Mouse (Mus musculus) mouse embryonic stem cell (cell line): ENCODE measurements around the gene Wnt1.
"Not testable (repeated sequence)": the region's sequence is repeated elsewhere in the genome, so short reads cannot be mapped to it uniquely, and the experiment has no call there.

Experiments
- in situ Hi-C, 2 experiments: fragments of 300-500 bp; cut with MboI; formaldehyde crosslinking; loops; 1 replicate in 1 of 2; 3 replicates in 1 of 2; pipeline ENCODE4 v1.14.3; 2019 to 2020; ENCODE audit warnings: low sequenced_read_pairs in 2 of 2, low pct_unique_long_range_greater_than_20kb in 1 of 2, mixed read lengths in 1 of 2; ENCODE audit not compliant: unreplicated experiment in 1 of 2

The Wnt1 gene

DNA sequence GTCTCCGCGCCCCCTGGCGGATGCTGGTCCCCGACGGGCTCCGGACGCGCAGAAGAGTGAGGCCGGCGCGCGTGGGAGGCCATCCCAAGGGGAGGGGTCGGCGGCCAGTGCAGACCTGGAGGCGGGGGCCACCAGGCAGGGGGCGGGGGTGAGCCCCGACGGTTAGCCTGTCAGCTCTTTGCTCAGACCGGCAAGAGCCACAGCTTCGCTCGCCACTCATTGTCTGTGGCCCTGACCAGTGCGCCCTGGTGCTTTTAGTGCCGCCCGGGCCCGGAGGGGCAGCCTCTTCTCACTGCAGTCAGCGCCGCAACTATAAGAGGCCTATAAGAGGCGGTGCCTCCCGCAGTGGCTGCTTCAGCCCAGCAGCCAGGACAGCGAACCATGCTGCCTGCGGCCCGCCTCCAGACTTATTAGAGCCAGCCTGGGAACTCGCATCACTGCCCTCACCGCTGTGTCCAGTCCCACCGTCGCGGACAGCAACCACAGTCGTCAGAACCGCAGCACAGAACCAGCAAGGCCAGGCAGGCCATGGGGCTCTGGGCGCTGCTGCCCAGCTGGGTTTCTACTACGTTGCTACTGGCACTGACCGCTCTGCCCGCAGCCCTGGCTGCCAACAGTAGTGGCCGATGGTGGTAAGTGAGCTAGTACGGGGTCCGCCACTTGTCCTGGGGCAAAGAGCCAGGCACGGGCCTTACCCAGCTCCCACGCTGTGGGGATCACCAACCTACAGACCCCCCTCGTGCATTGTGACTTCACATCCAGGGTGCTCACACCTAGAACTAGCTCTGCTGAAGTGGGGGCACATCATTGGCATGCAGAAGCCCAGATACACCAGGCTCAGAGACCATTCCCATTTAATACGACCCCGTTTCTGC, at the start of gene Wnt1:
Wnt1 (plus strand) TSS at position 197 of the 875 bp plus-strand sequence.
- in situ Hi-C loops: loop anchor here in 1 of 2 experiments (10.0 to 25.0 kb wide), 2 partner anchors 305 to 778 kb away; partner anchors contain the start of genes Col2a1 and Dnajc22

DNA sequence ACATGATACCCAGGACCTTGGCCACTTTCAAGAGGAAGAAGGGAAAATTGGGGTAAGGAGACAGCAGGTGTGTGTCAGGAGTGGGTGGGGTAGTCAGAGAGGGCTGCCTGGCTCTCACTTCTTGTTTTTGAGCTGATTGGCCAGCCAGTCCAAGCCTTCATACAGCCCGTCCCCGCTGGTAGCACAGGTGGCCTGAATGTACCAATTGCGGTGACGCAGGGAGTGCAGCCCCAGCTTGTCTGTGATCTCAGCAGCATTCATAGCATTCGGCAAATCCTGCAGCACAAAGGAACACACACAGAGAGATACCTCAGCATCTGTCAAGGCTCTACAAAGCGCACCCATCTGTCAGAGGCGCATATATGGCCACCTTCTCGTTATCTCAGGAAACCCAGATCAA, 49.4 kb upstream of the Wnt1 start:
- in situ Hi-C loops: no loop called here

DNA sequence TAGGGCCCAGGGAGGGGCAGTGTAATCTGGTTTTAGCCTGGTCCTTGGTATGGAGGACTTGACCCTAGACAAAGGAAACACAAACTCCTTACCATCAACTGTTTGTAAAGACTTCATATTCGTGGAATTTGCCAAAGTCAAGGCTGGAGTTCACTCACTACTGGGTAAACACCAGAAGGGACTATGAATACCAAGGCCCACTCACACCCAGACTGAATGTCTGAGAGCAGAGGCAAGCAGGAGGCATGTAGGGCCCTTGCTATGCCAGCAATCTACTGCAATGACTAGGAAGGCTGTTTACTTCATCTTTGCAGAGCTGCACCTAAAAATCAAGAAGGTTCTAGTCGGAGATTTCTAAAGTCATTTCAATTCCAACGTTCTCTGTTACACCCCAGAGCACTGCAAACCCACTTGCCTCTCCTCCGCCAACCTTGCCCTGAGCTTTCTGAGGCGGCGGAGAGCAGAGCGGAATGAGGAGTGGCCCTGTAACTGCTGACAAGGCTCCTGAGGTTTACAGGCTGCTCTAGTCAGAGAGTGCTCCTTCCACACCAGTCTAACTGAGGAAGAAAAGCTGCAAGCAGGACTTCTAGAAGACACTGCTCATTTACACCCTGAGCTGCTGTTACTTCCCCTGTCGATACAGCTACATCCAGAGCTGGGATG, 46.8 kb upstream of the Wnt1 start:
- in situ Hi-C loops: no loop called here

DNA sequence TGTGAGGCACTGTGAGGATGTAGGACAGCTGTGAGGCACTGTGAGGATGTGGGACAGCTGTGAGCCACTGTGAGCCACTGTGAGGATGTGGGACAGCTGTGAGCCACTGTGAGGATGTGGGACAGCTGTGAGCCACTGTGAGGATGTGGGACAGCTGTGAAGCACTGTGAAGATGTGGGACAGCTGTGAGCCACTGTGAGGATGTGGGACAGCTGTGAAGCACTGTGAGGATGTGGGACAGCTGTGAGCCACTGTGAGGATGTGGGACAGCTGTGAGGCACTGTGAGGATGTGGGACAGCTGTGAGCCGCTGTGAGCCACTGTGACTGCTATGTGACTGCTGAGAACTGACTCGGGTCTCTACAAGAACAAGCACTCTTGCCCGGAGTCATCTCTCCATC, 45.8 kb upstream of the Wnt1 start:
- in situ Hi-C loops: not testable (repeated sequence)

DNA sequence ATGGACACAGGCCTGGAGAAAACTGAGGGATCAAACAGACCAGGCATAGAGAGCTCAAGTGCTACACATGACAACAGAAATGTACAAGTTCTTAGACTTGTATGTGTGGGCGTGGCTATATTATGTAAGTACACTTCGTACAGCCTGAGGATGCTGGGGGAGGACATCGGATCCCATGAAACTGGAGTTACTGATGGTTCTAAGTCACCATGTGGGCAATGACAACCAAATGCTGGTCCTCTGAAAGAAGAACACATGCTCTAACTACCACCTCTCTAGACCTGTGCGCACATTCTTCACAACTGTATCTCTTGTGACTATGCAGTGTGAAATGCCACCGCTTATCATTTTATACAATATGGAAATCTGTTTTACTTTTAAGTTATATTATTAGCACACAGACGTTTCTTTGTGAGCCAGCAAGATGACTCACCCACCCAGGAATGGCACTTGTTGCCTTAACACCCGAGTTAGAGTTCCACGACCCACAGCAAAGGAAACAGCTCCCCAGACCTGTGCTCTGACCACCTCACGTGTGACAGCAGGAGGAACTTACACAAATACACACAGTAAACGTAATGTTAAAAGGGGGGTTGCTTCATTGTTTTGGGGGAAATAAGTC, 43.2 kb upstream of the Wnt1 start:
- in situ Hi-C loops: no loop called here

- in situ Hi-C loops: no loop called here
Measured at GRCm38 (mm10) chr15:98747296-98747695, 42.4 kb upstream of the Wnt1 start.

- in situ Hi-C loops: no loop called here
Measured at GRCm38 (mm10) chr15:98749093-98749492, 40.6 kb upstream of the Wnt1 start.

GRCm38 (mm10) chr15:98753021-98753423, 36.6 kb upstream of the Wnt1 start:
- in situ Hi-C loops: no loop called here

GRCm38 (mm10) chr15:98754125-98754524, 35.5 kb upstream of the Wnt1 start:
- in situ Hi-C loops: no loop called here

GRCm38 (mm10) chr15:98762201-98762621, 27.4 kb upstream of the Wnt1 start:
- in situ Hi-C loops: no loop called here

GRCm38 (mm10) chr15:98762670-98763529, 26.8 kb upstream of the Wnt1 start, which contains the start of gene Arf3:
Gene Arf3 (minus strand): TSS chr15:98763214.
- in situ Hi-C loops: no loop called here

DNA sequence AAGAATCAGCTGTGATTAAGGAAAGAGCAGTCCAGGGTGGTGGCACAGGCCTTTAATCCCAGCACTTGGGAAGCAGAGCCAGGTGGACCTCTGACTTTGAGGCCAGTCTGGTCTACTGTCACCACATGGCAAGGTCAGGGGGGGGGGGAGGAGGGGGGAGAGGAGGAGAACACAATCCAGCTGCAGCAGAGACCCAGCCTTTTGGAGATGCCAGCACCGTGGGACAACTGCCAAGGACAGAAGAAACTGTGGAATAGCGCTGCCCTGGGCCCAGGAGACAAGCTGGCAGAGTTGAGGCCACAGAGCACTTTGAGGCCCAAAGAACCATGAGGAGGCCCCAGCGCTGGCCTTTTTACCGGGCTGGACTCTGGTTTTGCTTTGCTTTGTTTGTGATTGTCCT, 23.7 kb upstream of the Wnt1 start:
- in situ Hi-C loops: no loop called here

DNA sequence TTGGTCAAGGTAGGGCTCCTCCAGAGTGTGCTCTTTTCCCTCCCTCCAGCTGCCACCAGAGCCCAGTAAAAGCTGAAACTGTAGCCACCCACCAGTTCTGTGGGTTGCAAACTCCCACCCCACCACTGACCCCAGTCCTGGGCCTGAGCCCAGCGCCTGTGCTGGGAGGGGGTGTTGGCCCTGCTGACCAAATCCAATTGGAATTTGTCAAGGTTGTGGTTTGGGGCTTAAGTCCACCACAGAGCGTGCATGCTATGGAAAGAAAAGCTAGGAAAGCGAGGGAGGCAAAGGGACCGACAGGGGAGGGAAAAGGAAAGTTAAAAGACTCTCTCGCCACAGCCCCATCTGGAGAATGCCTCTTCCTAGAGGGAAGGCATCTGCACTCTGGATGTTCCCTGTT, 21.4 kb upstream of the Wnt1 start:
- in situ Hi-C loops: no loop called here

DNA sequence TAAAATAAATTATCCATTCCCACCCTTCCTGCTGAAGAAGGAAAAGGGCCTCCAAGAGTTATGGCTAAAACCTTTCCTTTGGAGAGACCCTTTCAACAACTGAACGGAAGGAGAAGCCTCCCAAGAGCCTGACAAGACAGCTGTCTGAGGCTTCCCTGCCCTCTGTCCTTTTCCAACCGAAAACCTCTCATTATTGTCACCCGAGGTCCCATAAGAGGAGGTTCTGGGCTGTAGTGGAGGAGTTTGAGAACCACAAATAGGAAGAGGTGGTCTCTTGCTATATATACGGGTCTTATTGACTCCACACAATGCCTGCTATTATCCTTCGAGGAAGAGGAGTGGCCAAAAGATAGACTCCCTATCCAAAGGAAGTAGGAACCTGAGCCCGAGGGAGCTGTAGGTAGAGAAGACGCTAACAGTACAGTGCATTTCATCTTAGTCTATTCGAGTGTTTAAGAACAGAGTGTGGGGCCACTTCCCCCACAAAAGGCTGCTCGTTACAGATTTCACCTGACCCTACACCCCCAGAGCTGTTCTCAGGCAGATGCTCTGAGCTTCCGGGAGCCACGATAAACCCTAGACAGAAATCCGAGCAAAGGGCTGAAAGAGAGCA, 17.7 kb upstream of the Wnt1 start:
- in situ Hi-C loops: no loop called here

GRCm38 (mm10) chr15:98772511-98773211, 17.0 kb upstream of the Wnt1 start:
- in situ Hi-C loops: no loop called here

GRCm38 (mm10) chr15:98774096-98774495, 15.6 kb upstream of the Wnt1 start:
- in situ Hi-C loops: no loop called here

DNA sequence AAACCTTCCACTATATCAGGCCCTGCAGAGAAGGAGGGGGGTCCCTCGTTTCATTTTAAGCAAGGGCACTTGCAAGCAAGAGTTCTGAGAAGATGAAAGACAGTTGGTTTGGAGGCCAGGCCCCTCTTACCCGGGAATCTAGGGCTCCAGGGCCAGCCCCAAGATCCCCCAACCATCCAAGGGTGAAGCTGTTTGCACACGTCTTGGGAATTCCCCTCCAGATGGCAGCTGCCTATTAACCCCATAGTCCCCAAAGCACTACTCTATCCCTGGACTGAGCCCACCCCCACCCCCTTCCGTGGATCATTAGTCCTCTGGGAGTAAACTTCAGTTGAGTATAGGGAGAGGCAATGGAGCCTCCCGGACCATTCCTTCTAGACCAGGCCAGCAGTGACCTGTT, 14.1 kb upstream of the Wnt1 start:
- in situ Hi-C loops: loop anchor here in 1 of 2 experiments (25.0 kb wide), 1 partner anchor 763 kb away; the partner anchor contains the start of gene Col2a1
